Comparison of ENCODE assay signal across 8 mouse cellular contexts in the genomic region with DNA sequence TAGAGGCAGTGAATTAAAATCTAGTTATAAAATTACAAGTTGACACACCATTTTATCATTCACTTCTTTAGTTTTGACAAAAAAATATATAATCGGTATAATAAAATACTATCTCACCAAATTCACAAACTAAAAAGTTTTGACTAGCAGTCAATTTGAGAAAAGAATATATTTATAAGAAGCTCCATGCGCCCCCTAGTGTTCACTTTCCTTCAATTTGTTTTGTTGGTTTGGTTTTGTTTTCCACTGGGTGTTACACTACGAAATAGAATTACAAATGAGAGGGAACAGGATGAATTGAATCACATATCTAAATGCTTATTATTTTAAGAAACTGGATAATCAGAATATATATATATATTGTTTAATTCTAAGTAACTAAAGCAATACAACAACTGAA.
A peak's percentile ranks its signal among the peaks of the same experiment; 100 is the strongest.
DNase-seq lines count a peak whose midpoint lies in the region; ATAC-seq and TF ChIP-seq lines count a peak whose summit lies in the region.

No protein-coding gene starts in this region.

- H3K9me3 ChIP-seq in stomach, postnatal 0 days (ENCODE audit: control insufficient read depth, low read length), result no peaks in the 10 kb centered on the region

- H3K4me3 ChIP-seq in stomach, postnatal 0 days (ENCODE audit: low read depth, low read length), result no peak overlapping the region

- H3K4me2 ChIP-seq in stomach, postnatal 0 days (replicated peaks; ENCODE audit: low read depth), result no peak overlapping the region

- ATAC-seq in stomach, postnatal 0 days (ENCODE audit: low FRiP score, low TSS enrichment), result no peak
- no peak for ATAC-seq in granulocyte monocyte progenitor cell, adult 5-6 weeks (replicated peaks; ENCODE audit: poor library complexity, severe bottlenecking)

- DNase-seq in heart, postnatal 10 days, result peak; percentile 16 to 57
- no peak for DNase-seq in heart, adult 9 months (ENCODE audit: low spot score in 2 of 2)
- peak; percentile 22 to 31 for DNase-seq in right cerebral cortex, adult 2 months (ENCODE audit: low spot score in 2 of 2)
- no peak for DNase-seq in right cerebral cortex, postnatal 36 days (ENCODE audit: low spot score in 2 of 2)
- peak; percentile 16 for DNase-seq in brain, embryonic 18.5 days (ENCODE audit: low read depth, low spot score)
- peak; percentile 29 for DNase-seq in layer of hippocampus, adult 9-10 months (ENCODE audit: low spot score)
- DNase-seq in stomach, postnatal 0 days (ENCODE audit: low spot score), result no peak

- H3K27ac ChIP-seq in stomach, postnatal 0 days (replicated peaks), result no peak overlapping the region

- TF ChIP-seq EP300 in stomach, postnatal 0 days (optimal IDR thresholded peaks at IDR 0.05), result no peak

- no peak overlapping the region for H3K9ac ChIP-seq in stomach, postnatal 0 days (ENCODE audit: low read length)

- WGBS in stomach, postnatal 0 days, result 31% methylated on average over 3 of the region's 3 CpGs

- no peaks in the 10 kb centered on the region for H3K27me3 ChIP-seq in stomach, postnatal 0 days (ENCODE audit: control insufficient read depth, insufficient read depth, low read length)

- intact Hi-C loops in heart, postnatal 10 days (cut with DNase I), result loop anchor here (1.0 to 10.0 kb wide), 5 partner anchors 565 to 893 kb away; a partner anchor contains a TSS

- no peaks in the 10 kb centered on the region for H3K4me1 ChIP-seq in stomach, postnatal 0 days (replicated peaks; ENCODE audit: control insufficient read depth, insufficient read depth)

- peak; percentile 69 for TF ChIP-seq CTCF in stomach, postnatal 0 days (IDR thresholded peaks at IDR 0.05; ENCODE audit: low read depth)

- no peaks in the 10 kb centered on the region for H3K36me3 ChIP-seq in stomach, postnatal 0 days (ENCODE audit: control insufficient read depth, insufficient read depth, low read length)

Comparison
In these comparisons a context has a peak if more than half of its experiments do, and no peak if none do; other contexts are left out.
1. DNase-seq: peak in heart, postnatal 10 days (2 of 2), right cerebral cortex, adult 2 months (2 of 2), brain, embryonic 18.5 days (single experiment) and layer of hippocampus, adult 9-10 months (single experiment); none in heart, adult 9 months (0 of 2), right cerebral cortex, postnatal 36 days (0 of 2) and stomach, postnatal 0 days (single experiment).